Mouse (Mus musculus): Measurements from ENCODE around the gene Rbms2. TPM values are rescaled to one million over a fixed set of nuclear protein-coding genes. Genes with fewer than 3 reads are reported as not detected.
"Not testable (repeated sequence)": the region's sequence is repeated elsewhere in the genome, so short reads cannot be mapped to it uniquely, and the experiment has no call there.

Rbms2 gene
- polyA plus RNA-seq, 1 experiment from 2014 or later = 27.0 TPM

GRCm38 (mm10) chr10:128091564-128092505 is 88.3 kb downstream of the Rbms2 start, which contains the start of gene Baz2a:
Baz2a (plus strand) TSS chr10:128091577.
- no peak for TF ChIP-seq CTCF (IDR thresholded peaks at IDR 0.05; ENCODE audit: low read depth)
- H3K27me3 ChIP-seq (ENCODE audit: insufficient read depth, low read length) = no peaks in the 10 kb centered on the region
- H3K9ac ChIP-seq (ENCODE audit: low read depth, low read length) = peak within 1 kb of the TSS; percentile 87
- H3K27ac ChIP-seq = peak within 1 kb of the TSS; percentile 99
- peak; percentile 75 for DNase-seq (ENCODE audit: low spot score)
- H3K36me3 ChIP-seq (ENCODE audit: insufficient read depth, low read length) = peaks cover 27% of the 10 kb centered on the region
- H3K4me2 ChIP-seq (ENCODE audit: low read length) = peak within 1 kb of the TSS; percentile 77
- under 1% methylated on average over 20 of the region's 20 CpGs for WGBS
- peaks cover 22% of the 10 kb centered on the region for H3K4me1 ChIP-seq (replicated peaks; ENCODE audit: insufficient read depth, low read length)
- peak within 1 kb of the TSS; percentile 88 for H3K4me3 ChIP-seq (replicated peaks; ENCODE audit: low read depth, low read length)
- peak; percentile 40 for ATAC-seq (replicated peaks; ENCODE audit: low FRiP score, low read depth)
- H3K9me3 ChIP-seq (replicated peaks; ENCODE audit: low read length) = no peaks in the 10 kb centered on the region

GRCm38 (mm10) chr10:128090651-128091563 is 89.2 kb downstream of the Rbms2 start:
- peaks cover 37% of the 10 kb centered on the region for H3K36me3 ChIP-seq (ENCODE audit: insufficient read depth, low read length)
- H3K4me3 ChIP-seq (replicated peaks; ENCODE audit: low read depth, low read length) = peak overlapping the region; percentile 88
- no peaks in the 10 kb centered on the region for H3K9me3 ChIP-seq (replicated peaks; ENCODE audit: low read length)
- no peaks in the 10 kb centered on the region for H3K27me3 ChIP-seq (ENCODE audit: insufficient read depth, low read length)
- H3K27ac ChIP-seq = peak overlapping the region; percentile 99
- 6% methylated on average over 14 of the region's 14 CpGs for WGBS
- peak; percentile 95 for DNase-seq (ENCODE audit: low spot score)
- H3K4me2 ChIP-seq (ENCODE audit: low read length) = peak overlapping the region; percentile 77
- ATAC-seq (replicated peaks; ENCODE audit: low FRiP score, low read depth) = peak; percentile 31
- H3K4me1 ChIP-seq (replicated peaks; ENCODE audit: insufficient read depth, low read length) = peaks cover 18% of the 10 kb centered on the region
- peak overlapping the region; percentile 87 for H3K9ac ChIP-seq (ENCODE audit: low read depth, low read length)
- TF ChIP-seq CTCF (IDR thresholded peaks at IDR 0.05; ENCODE audit: low read depth) = peak; percentile 79

- no peak overlapping the region for H3K4me2 ChIP-seq (ENCODE audit: low read length)
- no peaks in the 10 kb centered on the region for H3K27me3 ChIP-seq (ENCODE audit: insufficient read depth, low read length)
- no peak for ATAC-seq (replicated peaks; ENCODE audit: low FRiP score, low read depth)
- DNase-seq (ENCODE audit: low spot score) = no peak
- H3K4me3 ChIP-seq (replicated peaks; ENCODE audit: low read depth, low read length) = no peak overlapping the region
- H3K9ac ChIP-seq (ENCODE audit: low read depth, low read length) = no peak overlapping the region
- peaks cover 47% of the 10 kb centered on the region for H3K36me3 ChIP-seq (ENCODE audit: insufficient read depth, low read length)
- no peak for TF ChIP-seq CTCF (IDR thresholded peaks at IDR 0.05; ENCODE audit: low read depth)
- peaks cover 11% of the 10 kb centered on the region for H3K4me1 ChIP-seq (replicated peaks; ENCODE audit: insufficient read depth, low read length)
- 59% methylated on average over 5 of the region's 5 CpGs for WGBS
- H3K9me3 ChIP-seq (replicated peaks; ENCODE audit: low read length) = no peaks in the 10 kb centered on the region
- no peak overlapping the region for H3K27ac ChIP-seq
Observed at GRCm38 (mm10) chr10:128089842-128090241, 90.3 kb downstream of the Rbms2 start.

GRCm38 (mm10) chr10:128088181-128088580 is 91.9 kb downstream of the Rbms2 start:
- H3K27me3 ChIP-seq (ENCODE audit: insufficient read depth, low read length) = no peaks in the 10 kb centered on the region
- no peak for DNase-seq (ENCODE audit: low spot score)
- H3K4me1 ChIP-seq (replicated peaks; ENCODE audit: insufficient read depth, low read length) = 0 out of 2 replicates have a peak, but pooled peaks cover 2% of the 10 kb centered on the region
- H3K4me2 ChIP-seq (ENCODE audit: low read length) = no peak overlapping the region
- H3K4me3 ChIP-seq (replicated peaks; ENCODE audit: low read depth, low read length) = no peak overlapping the region
- H3K27ac ChIP-seq = no peak overlapping the region
- H3K9me3 ChIP-seq (replicated peaks; ENCODE audit: low read length) = no peaks in the 10 kb centered on the region
- no peak overlapping the region for H3K9ac ChIP-seq (ENCODE audit: low read depth, low read length)
- WGBS = 85% methylated on average over 5 of the region's 5 CpGs
- TF ChIP-seq CTCF (IDR thresholded peaks at IDR 0.05; ENCODE audit: low read depth) = no peak
- H3K36me3 ChIP-seq (ENCODE audit: insufficient read depth, low read length) = peaks cover 47% of the 10 kb centered on the region
- ATAC-seq (replicated peaks; ENCODE audit: low FRiP score, low read depth) = no peak

GRCm38 (mm10) chr10:128087216-128087615 is 92.9 kb downstream of the Rbms2 start:
- H3K4me1 ChIP-seq (replicated peaks; ENCODE audit: insufficient read depth, low read length); H3K27ac ChIP-seq; H3K9ac ChIP-seq (ENCODE audit: low read depth, low read length); H3K9me3 ChIP-seq (replicated peaks; ENCODE audit: low read length); DNase-seq (ENCODE audit: low spot score); H3K4me2 ChIP-seq (ENCODE audit: low read length); ATAC-seq (replicated peaks; ENCODE audit: low FRiP score, low read depth); H3K4me3 ChIP-seq (replicated peaks; ENCODE audit: low read depth, low read length); H3K27me3 ChIP-seq (ENCODE audit: insufficient read depth, low read length): not testable (repeated sequence)
- H3K36me3 ChIP-seq (ENCODE audit: insufficient read depth, low read length) = peaks cover 47% of the 10 kb centered on the region
- 62% methylated on average over 2 of the region's 2 CpGs for WGBS

GRCm38 (mm10) chr10:128086391-128086790 is 93.7 kb downstream of the Rbms2 start:
- ATAC-seq (replicated peaks; ENCODE audit: low FRiP score, low read depth) = no peak
- H3K4me3 ChIP-seq (replicated peaks; ENCODE audit: low read depth, low read length) = no peak overlapping the region
- TF ChIP-seq CTCF (IDR thresholded peaks at IDR 0.05; ENCODE audit: low read depth) = peak; percentile 69
- no peaks in the 10 kb centered on the region for H3K9me3 ChIP-seq (replicated peaks; ENCODE audit: low read length)
- peak; percentile 74 for DNase-seq (ENCODE audit: low spot score)
- no peak overlapping the region for H3K4me2 ChIP-seq (ENCODE audit: low read length)
- 78% methylated on average over 6 of the region's 6 CpGs for WGBS
- H3K27ac ChIP-seq = no peak overlapping the region
- H3K27me3 ChIP-seq (ENCODE audit: insufficient read depth, low read length) = no peaks in the 10 kb centered on the region
- H3K36me3 ChIP-seq (ENCODE audit: insufficient read depth, low read length) = peaks cover 47% of the 10 kb centered on the region
- no peak overlapping the region for H3K9ac ChIP-seq (ENCODE audit: low read depth, low read length)
- H3K4me1 ChIP-seq (replicated peaks; ENCODE audit: insufficient read depth, low read length) = no peaks in the 10 kb centered on the region

All from kidney, postnatal 0 days (tissue).